Mouse (Mus musculus): ENCODE data around the gene Vsx1. TPM values are rescaled to one million over a fixed set of nuclear protein-coding genes. Genes with fewer than 3 reads are reported as not detected.

Gene Vsx1
- total and polyA plus RNA-seq, 2 experiments from 2014 or later, result 0.11 TPM; not detected in 1

- no peak overlapping the region for H3K4me3 ChIP-seq (ENCODE audit: low read depth, low read length)
- no peak overlapping the region for H3K4me2 ChIP-seq (ENCODE audit: low read depth, low read length, poor library complexity, severe bottlenecking)
- no peak for DNase-seq (ENCODE audit: low spot score)
- H3K9ac ChIP-seq (replicated peaks; ENCODE audit: low read length, poor library complexity, severe bottlenecking), result no peak overlapping the region
- no peaks in the 10 kb centered on the region for H3K27me3 ChIP-seq (ENCODE audit: insufficient read depth, low read length)
- WGBS, result 65% methylated on average over 2 of the region's 2 CpGs
- no peak for ATAC-seq (ENCODE audit: low FRiP score)
- no peak overlapping the region for H3K27ac ChIP-seq (ENCODE audit: low read depth, low read length)
- peaks cover 3% of the 10 kb centered on the region; the same call in 1 of the 2 replicates for H3K4me1 ChIP-seq (ENCODE audit: insufficient read depth, low read length)
- H3K9me3 ChIP-seq (ENCODE audit: low read length), result no peaks in the 10 kb centered on the region
- no peaks in the 10 kb centered on the region for H3K36me3 ChIP-seq (ENCODE audit: insufficient read depth, low read length)
- no peak for TF ChIP-seq CTCF (IDR thresholded peaks at IDR 0.05)
Observed at GRCm38 (mm10) chr2:150669454-150670045, 19.6 kb downstream of the Vsx1 start.

GRCm38 (mm10) chr2:150668956-150669355 lies 20.2 kb downstream of the Vsx1 start:
- no peak overlapping the region for H3K27ac ChIP-seq (ENCODE audit: low read depth, low read length)
- no peaks in the 10 kb centered on the region for H3K9me3 ChIP-seq (ENCODE audit: low read length)
- H3K27me3 ChIP-seq (ENCODE audit: insufficient read depth, low read length), result no peaks in the 10 kb centered on the region
- DNase-seq (ENCODE audit: low spot score), result no peak
- no peak overlapping the region for H3K4me3 ChIP-seq (ENCODE audit: low read depth, low read length)
- peaks cover 3% of the 10 kb centered on the region; the same call in 1 of the 2 replicates for H3K4me1 ChIP-seq (ENCODE audit: insufficient read depth, low read length)
- no peaks in the 10 kb centered on the region for H3K36me3 ChIP-seq (ENCODE audit: insufficient read depth, low read length)
- TF ChIP-seq CTCF (IDR thresholded peaks at IDR 0.05), result no peak
- WGBS, result 92% methylated on average over 5 of the region's 5 CpGs
- no peak for ATAC-seq (ENCODE audit: low FRiP score)
- no peak overlapping the region for H3K4me2 ChIP-seq (ENCODE audit: low read depth, low read length, poor library complexity, severe bottlenecking)
- H3K9ac ChIP-seq (replicated peaks; ENCODE audit: low read length, poor library complexity, severe bottlenecking), result no peak overlapping the region

- no peak for TF ChIP-seq CTCF (IDR thresholded peaks at IDR 0.05)
- no peaks in the 10 kb centered on the region for H3K9me3 ChIP-seq (ENCODE audit: low read length)
- ATAC-seq (ENCODE audit: low FRiP score) (peak; percentile 66), DNase-seq (ENCODE audit: low spot score) (no peak)
- no peaks in the 10 kb centered on the region for H3K27me3 ChIP-seq (ENCODE audit: insufficient read depth, low read length)
- H3K4me1 ChIP-seq (ENCODE audit: insufficient read depth, low read length), result peaks cover 3% of the 10 kb centered on the region; the same call in 1 of the 2 replicates
- no peaks in the 10 kb centered on the region for H3K36me3 ChIP-seq (ENCODE audit: insufficient read depth, low read length)
- peak within 1 kb of the TSS; percentile 64 for H3K4me3 ChIP-seq (ENCODE audit: low read depth, low read length)
- H3K9ac ChIP-seq (replicated peaks; ENCODE audit: low read length, poor library complexity, severe bottlenecking), result peak within 1 kb of the TSS; percentile 55
- H3K27ac ChIP-seq (ENCODE audit: low read depth, low read length), result peak within 1 kb of the TSS; percentile 76
- 3% methylated on average over 57 of the region's 61 CpGs for WGBS
- H3K4me2 ChIP-seq (ENCODE audit: low read depth, low read length, poor library complexity, severe bottlenecking), result peak within 1 kb of the TSS; percentile 94
Observed at GRCm38 (mm10) chr2:150667820-150668766, 21.1 kb downstream of the Vsx1 start, which contains the start of gene Acss1. Gene Acss1 (minus strand): TSS chr2:150668500.

GRCm38 (mm10) chr2:150667065-150667819 lies 21.9 kb downstream of the Vsx1 start:
- H3K9me3 ChIP-seq (ENCODE audit: low read length), result no peaks in the 10 kb centered on the region
- H3K27ac ChIP-seq (ENCODE audit: low read depth, low read length), result peak overlapping the region; percentile 76
- ATAC-seq (ENCODE audit: low FRiP score) (peak; percentile 57), DNase-seq (ENCODE audit: low spot score) (no peak)
- peak overlapping the region; percentile 55 for H3K9ac ChIP-seq (replicated peaks; ENCODE audit: low read length, poor library complexity, severe bottlenecking)
- WGBS, result 4% methylated on average over 17 of the region's 17 CpGs
- H3K27me3 ChIP-seq (ENCODE audit: insufficient read depth, low read length), result no peaks in the 10 kb centered on the region
- no peaks in the 10 kb centered on the region for H3K36me3 ChIP-seq (ENCODE audit: insufficient read depth, low read length)
- peak overlapping the region; percentile 94 for H3K4me2 ChIP-seq (ENCODE audit: low read depth, low read length, poor library complexity, severe bottlenecking)
- H3K4me1 ChIP-seq (ENCODE audit: insufficient read depth, low read length), result peaks cover 3% of the 10 kb centered on the region; the same call in 1 of the 2 replicates
- H3K4me3 ChIP-seq (ENCODE audit: low read depth, low read length), result peak overlapping the region; percentile 64
- no peak for TF ChIP-seq CTCF (IDR thresholded peaks at IDR 0.05)

GRCm38 (mm10) chr2:150666723-150667064 lies 22.5 kb downstream of the Vsx1 start:
- H3K27ac ChIP-seq (ENCODE audit: low read depth, low read length), result peak overlapping the region; percentile 76; the same call in 1 of the 2 replicates
- peak overlapping the region; percentile 94 for H3K4me2 ChIP-seq (ENCODE audit: low read depth, low read length, poor library complexity, severe bottlenecking)
- 51% methylated on average over 7 of the region's 7 CpGs for WGBS
- ATAC-seq (ENCODE audit: low FRiP score), result no peak
- DNase-seq (ENCODE audit: low spot score), result no peak
- H3K4me1 ChIP-seq (ENCODE audit: insufficient read depth, low read length), result peaks cover 3% of the 10 kb centered on the region; the same call in 1 of the 2 replicates
- H3K27me3 ChIP-seq (ENCODE audit: insufficient read depth, low read length), result no peaks in the 10 kb centered on the region
- peak overlapping the region; percentile 64; the same call in 1 of the 2 replicates for H3K4me3 ChIP-seq (ENCODE audit: low read depth, low read length)
- H3K9ac ChIP-seq (replicated peaks; ENCODE audit: low read length, poor library complexity, severe bottlenecking), result peak overlapping the region; percentile 55; the same call in 1 of the 2 replicates
- no peaks in the 10 kb centered on the region for H3K9me3 ChIP-seq (ENCODE audit: low read length)
- no peaks in the 10 kb centered on the region for H3K36me3 ChIP-seq (ENCODE audit: insufficient read depth, low read length)
- TF ChIP-seq CTCF (IDR thresholded peaks at IDR 0.05), result no peak
